Mouse (Mus musculus) liver, embryonic 15.5 days (tissue): ENCODE results near the gene Wfdc21. TPM values are rescaled to one million over a fixed set of nuclear protein-coding genes. Genes with fewer than 3 reads are reported as not detected.
A peak's percentile ranks its signal among the peaks of the same experiment; 100 is the strongest.

Experiments
- ATAC-seq: fragments of 200-750 bp; cut with Nextera tagmentation; 2 replicates; pipeline ENCODE4 v1.8.0; 2017; ENCODE audit warnings: moderate number of reproducible peaks, mild to moderate bottlenecking, moderate library complexity; ENCODE audit not compliant: insufficient read depth
- H3K27ac ChIP-seq: fragments of 300-500 bp; sonication (generic); replicated peaks from 2 replicates; pipeline ENCODE4 v1.5.1; 2015; ENCODE audit warnings: mild to moderate bottlenecking, inconsistent platforms
- H3K27me3 ChIP-seq: fragments of 300-500 bp; sonication (generic); 2 replicates; pipeline ENCODE4 v1.6.1; 2015; ENCODE audit warnings: mild to moderate bottlenecking, inconsistent platforms
- H3K36me3 ChIP-seq: fragments of 300-500 bp; sonication (generic); replicated peaks from 2 replicates; pipeline ENCODE4 v1.6.1; 2015; ENCODE audit warnings: moderate library complexity, mild to moderate bottlenecking, inconsistent platforms
- H3K4me1 ChIP-seq: fragments of 300-500 bp; sonication (generic); replicated peaks from 2 replicates; pipeline ENCODE4 v1.6.1; 2015; ENCODE audit warnings: inconsistent platforms
- H3K4me2 ChIP-seq: fragments of 300-500 bp; sonication (generic); 2 replicates; pipeline ENCODE4 v1.6.1; 2015; ENCODE audit warnings: moderate library complexity, mild to moderate bottlenecking, inconsistent platforms
- H3K4me3 ChIP-seq: fragments of 300-500 bp; sonication (generic); replicated peaks from 2 replicates; pipeline ENCODE4 v1.5.1; 2015; ENCODE audit warnings: mild to moderate bottlenecking, inconsistent platforms
- H3K9ac ChIP-seq: fragments of 300-500 bp; sonication (generic); 2 replicates; pipeline ENCODE4 v1.6.1; 2015; ENCODE audit warnings: moderate library complexity, mild to moderate bottlenecking, inconsistent platforms
- H3K9me3 ChIP-seq: fragments of 300-500 bp; sonication (generic); replicated peaks from 2 replicates; pipeline ENCODE4 v1.6.1; 2016; ENCODE audit warnings: inconsistent platforms
- WGBS: fragments of 180-500 bp; shearing (Covaris S2); methylation state at CpG from one replicate; pipeline ENCODE4 v1.1.7; 2015; ENCODE audit warnings: mixed read lengths; ENCODE audit not compliant: insufficient replicate concordance; 5-methylcytosine and 5-hydroxymethylcytosine counted together
- polyA plus RNA-seq: library from polyadenylated mRNA; unstranded; fragments of >200 nt; fragmentation: Nextera tagmentation; extraction: Ambion mirVana; gene quantifications from 2 replicates; pipeline ENCODE4 v1.2.1, GENCODE M21; 2015

Gene Wfdc21
- polyA plus RNA-seq, 1 experiment from 2014 or later: 46.2 TPM

DNA sequence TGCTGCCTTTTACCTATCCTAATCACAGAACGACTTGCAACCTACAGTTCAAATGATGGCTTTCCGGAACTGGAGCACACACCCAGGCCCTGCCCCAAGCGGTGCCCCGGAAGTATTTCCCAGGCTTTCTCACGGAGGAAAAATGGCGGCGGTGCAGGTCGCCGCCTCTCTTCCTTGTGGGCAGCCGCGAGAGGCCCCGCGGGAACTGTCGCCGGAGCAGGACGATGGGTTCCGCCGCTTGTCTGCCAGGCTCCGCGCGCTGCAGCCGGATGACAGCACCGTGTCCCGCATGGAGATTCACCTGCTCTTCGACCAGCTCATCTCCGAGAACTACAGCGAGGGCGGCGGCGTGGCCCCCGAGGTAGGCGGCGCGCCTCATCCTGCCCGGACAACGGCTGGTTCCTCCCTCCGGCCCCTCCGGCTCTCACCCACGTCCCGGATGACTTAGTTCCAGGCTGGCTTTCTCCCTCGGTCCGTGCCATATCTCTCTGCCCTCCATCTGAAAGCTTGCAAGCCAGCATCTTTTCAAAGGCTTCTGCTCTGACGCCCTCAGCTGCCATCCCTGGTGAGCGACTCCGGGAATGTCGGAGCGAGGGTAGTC lies 6.9 kb downstream of the Wfdc21 start, which contains the start of gene Heatr6:
Gene Heatr6, plus strand, starts transcription at position 116 of the 601 bp plus-strand sequence.
- WGBS: under 1% methylated on average over 47 of the region's 47 CpGs

DNA sequence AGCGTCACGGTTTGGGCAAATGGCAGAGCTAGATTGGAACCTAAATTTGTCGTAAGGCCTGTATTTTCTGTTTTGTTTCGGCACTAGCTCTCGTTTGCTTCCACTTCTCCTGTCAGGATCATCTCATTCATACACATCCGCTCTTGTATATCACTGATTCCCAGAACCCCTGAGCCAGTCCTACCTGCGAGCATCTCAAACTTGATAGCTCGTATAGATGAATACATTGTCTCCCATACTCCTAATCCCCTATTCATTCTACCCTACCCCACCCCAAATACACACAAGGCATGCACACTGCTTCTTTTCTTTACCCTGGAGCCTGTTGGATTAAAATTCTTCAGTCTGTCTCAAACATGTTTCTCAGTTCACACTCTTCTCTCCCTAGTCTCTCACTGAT lies 7.5 kb downstream of the Wfdc21 start:
- Histone ChIP-seq H3K27ac (peak overlapping the region; percentile 49), H3K4me2 (peak overlapping the region; percentile 75), H3K27me3 (0 out of 2 replicates have a peak, but pooled peaks cover 8% of the 10 kb centered on the region), H3K36me3 (peaks cover 34% of the 10 kb centered on the region), H3K9me3 (no peaks in the 10 kb centered on the region), H3K9ac (peak overlapping the region; percentile 70), H3K4me3 (peak overlapping the region; percentile 73), H3K4me1 (peaks cover 15% of the 10 kb centered on the region)
- WGBS: 2% methylated on average over 8 of the region's 8 CpGs
- ATAC-seq: no peak

More for the DNA sequence above, 6.9 kb downstream of the Wfdc21 start, which contains the start of gene Heatr6:
- peak within 1 kb of the TSS; percentile 49 for H3K27ac ChIP-seq
- peaks cover 15% of the 10 kb centered on the region for H3K4me1 ChIP-seq
- peak within 1 kb of the TSS; percentile 75 for H3K4me2 ChIP-seq
- H3K27me3 ChIP-seq: 0 out of 2 replicates have a peak, but pooled peaks cover 8% of the 10 kb centered on the region
- ATAC-seq: peak; percentile 90
- peaks cover 29% of the 10 kb centered on the region for H3K36me3 ChIP-seq
- peak within 1 kb of the TSS; percentile 73 for H3K4me3 ChIP-seq
- H3K9ac ChIP-seq: peak within 1 kb of the TSS; percentile 70
- no peaks in the 10 kb centered on the region for H3K9me3 ChIP-seq

DNA sequence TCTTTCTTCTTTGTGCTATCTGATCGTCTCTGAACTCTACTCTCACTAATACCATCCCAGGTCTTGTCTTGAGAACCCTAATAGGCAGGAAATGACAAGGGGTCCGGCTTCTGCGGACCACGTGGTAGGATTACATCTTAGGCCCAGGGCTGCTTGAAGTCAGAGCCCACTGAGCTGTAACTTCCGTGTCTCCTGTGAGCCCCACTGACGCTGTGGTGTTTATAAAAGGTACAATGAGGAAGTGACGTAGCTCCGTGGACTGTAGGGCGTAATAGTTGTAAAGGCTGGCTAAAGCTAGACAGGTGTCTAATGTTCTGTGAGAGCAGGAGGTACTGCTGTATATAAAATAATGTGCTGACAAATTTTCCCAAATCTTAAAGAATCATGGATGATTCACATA lies 20.6 kb downstream of the Wfdc21 start:
- H3K27ac ChIP-seq: no peak overlapping the region
- no peaks in the 10 kb centered on the region for H3K9me3 ChIP-seq
- no peak overlapping the region for H3K9ac ChIP-seq
- WGBS: 69% methylated on average over 9 of the region's 9 CpGs
- H3K4me3 ChIP-seq: no peak overlapping the region
- H3K4me2 ChIP-seq: no peak overlapping the region
- ATAC-seq: no peak
- peaks cover 93% of the 10 kb centered on the region for H3K36me3 ChIP-seq
- H3K4me1 ChIP-seq: no peaks in the 10 kb centered on the region
- H3K27me3 ChIP-seq: no peaks in the 10 kb centered on the region

DNA sequence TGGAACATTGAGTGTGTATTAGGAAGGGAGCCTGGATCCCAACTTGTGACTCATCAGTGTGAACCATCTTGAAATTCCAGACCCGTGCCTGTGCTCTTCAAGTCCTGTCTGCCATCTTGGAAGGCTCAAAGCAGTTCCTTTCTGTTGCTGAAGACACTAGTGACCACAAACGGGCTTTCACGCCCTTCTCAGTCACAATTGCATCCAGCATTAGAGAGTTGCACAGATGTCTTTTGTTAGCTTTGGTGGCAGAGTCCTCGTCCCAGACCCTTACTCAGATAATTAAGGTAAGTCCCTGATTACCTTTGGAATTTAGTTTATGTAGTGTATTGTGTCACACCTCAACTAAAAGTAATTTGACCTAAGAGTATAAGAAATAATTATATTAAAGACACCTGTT lies 22.2 kb downstream of the Wfdc21 start:
- no peak overlapping the region for H3K4me2 ChIP-seq
- ATAC-seq: no peak
- 77% methylated on average over 4 of the region's 4 CpGs for whole genome bisulfite sequencing
- no peak overlapping the region for H3K9ac ChIP-seq
- peaks cover 94% of the 10 kb centered on the region for H3K36me3 ChIP-seq
- no peak overlapping the region for H3K27ac ChIP-seq
- H3K9me3 ChIP-seq: no peaks in the 10 kb centered on the region
- no peaks in the 10 kb centered on the region for H3K4me1 ChIP-seq
- H3K4me3 ChIP-seq: no peak overlapping the region
- no peaks in the 10 kb centered on the region for H3K27me3 ChIP-seq

DNA sequence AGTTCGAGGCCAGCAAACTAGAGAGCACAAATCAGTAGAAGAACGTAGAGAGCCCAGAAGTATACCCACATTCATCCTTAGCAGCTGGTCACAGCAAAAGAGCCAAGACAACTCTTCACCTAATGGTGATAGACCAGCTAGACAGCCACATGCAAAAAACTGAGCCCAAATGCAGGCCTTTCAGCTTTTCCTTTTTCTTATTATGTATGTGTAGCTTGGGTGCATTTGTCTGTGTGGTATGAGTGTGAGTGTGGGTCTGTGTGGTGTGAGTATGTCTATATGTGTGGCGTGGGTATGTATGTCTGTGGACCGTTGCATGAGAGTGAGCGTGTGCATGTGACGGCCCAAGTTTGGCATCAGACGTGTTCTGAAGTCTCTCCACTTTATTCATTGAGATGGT lies 24.3 kb downstream of the Wfdc21 start:
- WGBS: 77% methylated on average over 7 of the region's 7 CpGs
- Histone ChIP-seq H3K27me3 (no peaks in the 10 kb centered on the region), H3K9me3 (no peaks in the 10 kb centered on the region), H3K4me2 (no peak overlapping the region), H3K36me3 (peaks cover 93% of the 10 kb centered on the region), H3K4me1 (no peaks in the 10 kb centered on the region), H3K9ac (no peak overlapping the region), H3K27ac (no peak overlapping the region), H3K4me3 (no peak overlapping the region)
- ATAC-seq: no peak

DNA sequence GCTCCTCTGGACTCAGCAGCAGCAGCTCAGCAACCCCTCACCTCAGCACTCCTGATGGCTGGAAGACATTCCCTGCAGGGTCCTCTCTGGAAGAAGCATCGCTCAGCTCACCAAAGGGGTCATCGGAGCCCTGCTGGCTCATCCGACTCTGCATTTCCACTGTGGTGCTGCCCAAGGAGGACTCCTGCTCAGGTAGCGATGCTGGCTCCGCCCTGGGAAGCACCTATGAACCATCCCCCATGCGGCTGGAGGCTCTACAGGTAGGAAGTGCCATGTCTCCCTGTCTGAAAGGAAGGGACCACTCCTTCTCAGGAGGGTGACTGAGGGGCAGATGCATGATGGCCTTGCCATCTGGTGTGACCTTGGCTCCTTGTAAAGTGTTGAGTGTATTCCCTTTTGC lies 25.6 kb downstream of the Wfdc21 start:
- H3K4me2 ChIP-seq: no peak overlapping the region
- no peak for ATAC-seq
- H3K27ac ChIP-seq: no peak overlapping the region
- no peak overlapping the region for H3K4me3 ChIP-seq
- WGBS: 85% methylated on average over 6 of the region's 6 CpGs
- no peaks in the 10 kb centered on the region for H3K27me3 ChIP-seq
- H3K36me3 ChIP-seq: peaks cover 92% of the 10 kb centered on the region
- no peaks in the 10 kb centered on the region for H3K9me3 ChIP-seq
- no peak overlapping the region for H3K9ac ChIP-seq
- H3K4me1 ChIP-seq: no peaks in the 10 kb centered on the region

DNA sequence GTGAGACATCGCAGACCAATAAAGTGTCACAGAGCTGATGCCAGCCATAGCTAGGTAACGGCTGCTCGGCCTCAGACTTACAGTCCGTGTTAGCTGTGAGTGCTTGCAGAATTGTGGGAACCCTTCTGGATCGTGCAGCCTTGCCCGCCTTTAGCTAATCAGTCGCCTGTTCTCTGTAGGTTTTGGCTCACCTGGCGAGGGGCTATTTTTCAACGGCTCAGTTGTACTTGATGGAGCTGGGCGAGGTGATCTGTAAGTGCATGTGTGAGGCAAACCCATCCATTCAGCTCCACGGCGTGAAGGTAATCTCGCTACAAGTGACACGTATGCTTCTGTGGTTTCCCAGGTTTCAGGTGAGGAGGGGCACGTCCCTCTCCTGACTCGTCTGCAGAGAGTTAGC lies 27.0 kb downstream of the Wfdc21 start:
- 81% methylated on average over 16 of the region's 16 CpGs for WGBS
- H3K27ac ChIP-seq: no peak overlapping the region
- ATAC-seq: no peak
- no peak overlapping the region for H3K9ac ChIP-seq
- H3K27me3 ChIP-seq: no peaks in the 10 kb centered on the region
- H3K9me3 ChIP-seq: no peaks in the 10 kb centered on the region
- H3K4me2 ChIP-seq: no peak overlapping the region
- no peaks in the 10 kb centered on the region for H3K4me1 ChIP-seq
- peaks cover 87% of the 10 kb centered on the region for H3K36me3 ChIP-seq
- no peak overlapping the region for H3K4me3 ChIP-seq

DNA sequence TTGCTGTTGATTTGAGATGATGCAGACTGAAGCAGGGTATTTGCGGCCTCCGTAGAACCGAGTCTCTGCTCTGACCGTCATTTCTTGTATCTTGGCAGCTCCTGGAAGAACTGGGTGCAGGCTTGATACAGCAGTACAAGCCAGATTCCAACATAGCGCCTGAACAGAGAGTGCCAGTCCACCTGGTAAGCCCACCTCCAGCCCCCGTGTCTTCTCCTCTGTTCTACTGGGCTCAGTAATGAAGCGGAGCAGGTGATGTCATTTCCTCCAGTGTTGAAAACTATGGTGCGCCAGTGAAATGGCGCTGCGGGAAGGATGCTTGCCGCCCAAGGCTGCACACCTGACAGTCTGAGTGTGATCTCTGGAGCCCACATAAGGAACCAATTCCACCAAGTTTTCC lies 27.6 kb downstream of the Wfdc21 start:
- Histone ChIP-seq H3K27ac (no peak overlapping the region), H3K36me3 (peaks cover 87% of the 10 kb centered on the region), H3K4me2 (no peak overlapping the region), H3K9ac (no peak overlapping the region), H3K4me3 (no peak overlapping the region), H3K9me3 (no peaks in the 10 kb centered on the region), H3K27me3 (no peaks in the 10 kb centered on the region), H3K4me1 (no peaks in the 10 kb centered on the region)
- 92% methylated on average over 11 of the region's 11 CpGs for WGBS
- ATAC-seq: no peak

DNA sequence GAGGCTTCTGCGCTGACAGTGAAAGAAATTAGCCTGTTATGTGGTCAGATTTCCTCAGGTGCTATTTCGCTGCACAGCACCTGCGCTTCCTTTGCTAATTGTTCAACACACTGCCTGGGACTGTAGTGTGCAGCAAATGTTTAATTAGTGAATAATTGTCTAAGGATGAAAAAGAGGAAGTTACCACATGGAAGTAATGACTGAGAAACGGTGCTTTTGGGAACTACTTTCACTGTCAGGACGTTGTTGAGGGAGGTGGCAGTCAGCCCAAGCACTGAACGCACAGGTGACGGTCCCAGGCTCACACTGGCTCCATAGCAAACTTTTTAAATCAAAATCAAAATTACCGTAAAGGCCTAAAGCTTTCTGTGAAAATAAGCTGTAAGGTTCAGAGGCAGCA lies 30.1 kb downstream of the Wfdc21 start:
- Histone ChIP-seq H3K4me3 (no peak overlapping the region), H3K36me3 (peaks cover 89% of the 10 kb centered on the region)
- 66% methylated on average over 8 of the region's 8 CpGs for WGBS

DNA sequence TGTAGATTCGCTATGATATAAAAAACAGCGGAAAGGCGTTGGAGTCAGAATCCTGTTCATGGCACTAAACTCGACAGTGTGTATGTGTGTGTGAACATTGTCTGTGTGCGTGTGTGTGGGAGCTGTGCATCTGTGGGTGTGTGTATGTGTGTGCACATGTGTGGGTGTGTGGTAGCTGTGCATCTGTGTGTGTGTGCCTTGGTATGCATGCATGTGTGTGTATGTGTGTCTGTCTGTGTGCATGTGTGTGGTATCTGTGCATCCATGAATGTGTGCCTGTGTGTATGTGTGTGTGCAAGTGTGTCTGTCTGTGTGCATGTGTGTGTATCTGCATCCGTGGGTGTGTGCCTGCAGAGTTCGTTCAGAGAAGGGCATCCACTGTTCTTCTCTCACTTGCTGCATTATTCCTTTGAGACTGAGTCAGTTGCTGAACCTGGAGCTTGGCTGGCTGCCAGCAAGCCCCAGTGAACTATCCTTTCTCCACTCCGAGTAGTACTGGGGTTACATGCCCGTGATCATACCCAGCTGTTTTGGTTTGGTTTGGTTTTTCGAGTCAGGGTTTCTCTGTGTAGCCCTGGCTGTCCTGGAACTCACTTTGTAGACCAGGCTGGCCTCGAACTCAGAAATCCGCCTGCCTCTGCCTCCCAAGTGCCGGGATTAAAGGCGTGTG lies 37.3 kb downstream of the Wfdc21 start:
- Histone ChIP-seq H3K36me3 (peaks cover 37% of the 10 kb centered on the region), H3K9ac (no peak overlapping the region)
- 76% methylated on average over 14 of the region's 14 CpGs for whole genome bisulfite sequencing

More for the DNA sequence above, 30.1 kb downstream of the Wfdc21 start:
- Histone ChIP-seq H3K4me1 (no peaks in the 10 kb centered on the region), H3K9ac (no peak overlapping the region), H3K9me3 (no peaks in the 10 kb centered on the region), H3K27ac (no peak overlapping the region), H3K27me3 (no peaks in the 10 kb centered on the region), H3K4me2 (no peak overlapping the region)
- no peak for ATAC-seq

DNA sequence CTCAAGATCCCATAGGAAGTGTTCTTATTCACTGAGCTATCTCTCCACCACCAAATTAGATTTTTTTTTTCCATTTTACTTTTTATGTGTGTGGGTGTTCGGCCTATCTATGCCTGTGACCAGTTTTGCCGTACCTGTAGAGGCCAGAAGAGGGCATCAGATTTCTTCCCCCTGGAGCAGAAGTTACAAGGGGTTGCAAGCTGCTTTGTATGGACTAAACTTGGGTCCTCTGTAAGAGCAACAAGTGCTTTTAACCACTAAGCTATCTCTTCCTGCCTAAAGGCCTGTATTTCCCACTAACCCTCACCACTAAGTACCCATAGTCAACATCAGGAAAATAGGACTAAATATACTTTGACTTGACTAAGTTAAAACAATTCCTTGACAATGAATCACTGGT lies 37.9 kb downstream of the Wfdc21 start:
- WGBS: 63% methylated on average over 2 of the region's 2 CpGs
- Histone ChIP-seq H3K4me2 (no peak overlapping the region), H3K36me3 (peaks cover 31% of the 10 kb centered on the region), H3K4me1 (no peaks in the 10 kb centered on the region), H3K27me3 (no peaks in the 10 kb centered on the region), H3K9me3 (no peaks in the 10 kb centered on the region), H3K27ac (no peak overlapping the region), H3K9ac (no peak overlapping the region), H3K4me3 (no peak overlapping the region)
- no peak for ATAC-seq

More for the DNA sequence above, 37.3 kb downstream of the Wfdc21 start:
- no peak overlapping the region for H3K4me2 ChIP-seq
- H3K4me1 ChIP-seq: no peaks in the 10 kb centered on the region
- no peak overlapping the region for H3K4me3 ChIP-seq
- no peak overlapping the region for H3K27ac ChIP-seq
- no peaks in the 10 kb centered on the region for H3K27me3 ChIP-seq
- ATAC-seq: no peak
- H3K9me3 ChIP-seq: no peaks in the 10 kb centered on the region
